Mouse (Mus musculus): ENCODE data around the gene Clasp2. TPM values are rescaled to one million over a fixed set of nuclear protein-coding genes. Genes with fewer than 3 reads are reported as not detected.

Clasp2 gene
- 163 TPM in 1 of 2 replicates, not detected in the other for polyA plus RNA-seq (2012; ENCODE audit: insufficient read depth, insufficient read length, low replicate concordance, missing spikeins)

GRCm38 (mm10) chr9:113741108-113741636 is at the start of gene Clasp2:
TSS of gene Clasp2 (plus strand) at chr9:113741473.
- TF ChIP-seq CTCF (IDR thresholded peaks at IDR 0.05; ENCODE audit: insufficient read depth, low read depth, low read length) (no peak), POLR2A (IDR thresholded peaks at IDR 0.05; ENCODE audit: insufficient read depth, low read depth, low read length) (peak; percentile 48)
- under 1% methylated on average over 63 of the region's 63 CpGs for WGBS
- H3K4me3 ChIP-seq (ENCODE audit: insufficient read depth, low read depth, low read length), result peak within 1 kb of the TSS; percentile 63
- H3K27ac ChIP-seq (ENCODE audit: insufficient read depth, low read depth, low read length), result peak within 1 kb of the TSS; percentile 43; the same call in 1 of the 2 replicates
- H3K4me1 ChIP-seq (ENCODE audit: control insufficient read depth, insufficient read depth, low read length), result peaks cover 7% of the 10 kb centered on the region; the same call in 1 of the 2 replicates

- Histone ChIP-seq H3K4me3 (ENCODE audit: insufficient read depth, low read depth, low read length) (no peak overlapping the region), H3K4me1 (ENCODE audit: control insufficient read depth, insufficient read depth, low read length) (no peaks in the 10 kb centered on the region), H3K27ac (ENCODE audit: insufficient read depth, low read depth, low read length) (no peak overlapping the region)
- WGBS, result 81% methylated on average over 5 of the region's 5 CpGs
- no peak for TF ChIP-seq CTCF (IDR thresholded peaks at IDR 0.05; ENCODE audit: insufficient read depth, low read depth, low read length)
- TF ChIP-seq POLR2A (IDR thresholded peaks at IDR 0.05; ENCODE audit: insufficient read depth, low read depth, low read length), result no peak
Observed at GRCm38 (mm10) chr9:113701441-113702160, 39.7 kb upstream of the Clasp2 start.

GRCm38 (mm10) chr9:113706108-113706507 is 35.2 kb upstream of the Clasp2 start:
- 65% methylated on average over 2 of the region's 2 CpGs for WGBS
- no peak for TF ChIP-seq CTCF (IDR thresholded peaks at IDR 0.05; ENCODE audit: insufficient read depth, low read depth, low read length)
- TF ChIP-seq POLR2A (IDR thresholded peaks at IDR 0.05; ENCODE audit: insufficient read depth, low read depth, low read length), result no peak
- Histone ChIP-seq H3K4me3 (ENCODE audit: insufficient read depth, low read depth, low read length) (no peak overlapping the region), H3K4me1 (ENCODE audit: control insufficient read depth, insufficient read depth, low read length) (no peaks in the 10 kb centered on the region), H3K27ac (ENCODE audit: insufficient read depth, low read depth, low read length) (no peak overlapping the region)

GRCm38 (mm10) chr9:113706841-113707240 is 34.4 kb upstream of the Clasp2 start:
- H3K4me1 ChIP-seq (ENCODE audit: control insufficient read depth, insufficient read depth, low read length), result no peaks in the 10 kb centered on the region
- TF ChIP-seq CTCF (IDR thresholded peaks at IDR 0.05; ENCODE audit: insufficient read depth, low read depth, low read length), result no peak
- no peak for TF ChIP-seq POLR2A (IDR thresholded peaks at IDR 0.05; ENCODE audit: insufficient read depth, low read depth, low read length)
- 28% methylated on average over 9 of the region's 9 CpGs for WGBS

GRCm38 (mm10) chr9:113707481-113708360 is 33.6 kb upstream of the Clasp2 start, which contains the start of gene Pdcd6ip:
TSS of gene Pdcd6ip (minus strand) at chr9:113708259.
- H3K27ac ChIP-seq (ENCODE audit: insufficient read depth, low read depth, low read length), result peak within 1 kb of the TSS; percentile 0; the same call in 1 of the 2 replicates
- TF ChIP-seq POLR2A (IDR thresholded peaks at IDR 0.05; ENCODE audit: insufficient read depth, low read depth, low read length), result peak; percentile 85
- TF ChIP-seq CTCF (IDR thresholded peaks at IDR 0.05; ENCODE audit: insufficient read depth, low read depth, low read length), result no peak
- WGBS, result 1% methylated on average over 77 of the region's 77 CpGs
- H3K4me1 ChIP-seq (ENCODE audit: control insufficient read depth, insufficient read depth, low read length), result no peaks in the 10 kb centered on the region
- peak within 1 kb of the TSS; percentile 62 for H3K4me3 ChIP-seq (ENCODE audit: insufficient read depth, low read depth, low read length)

More at GRCm38 (mm10) chr9:113706841-113707240, 34.4 kb upstream of the Clasp2 start:
- H3K4me3 ChIP-seq (ENCODE audit: insufficient read depth, low read depth, low read length), result peak overlapping the region; percentile 17
- H3K27ac ChIP-seq (ENCODE audit: insufficient read depth, low read depth, low read length), result no peak overlapping the region

- WGBS, result 51% methylated on average over 19 of the region's 19 CpGs
- TF ChIP-seq CTCF (IDR thresholded peaks at IDR 0.05; ENCODE audit: insufficient read depth, low read depth, low read length), result no peak
- TF ChIP-seq POLR2A (IDR thresholded peaks at IDR 0.05; ENCODE audit: insufficient read depth, low read depth, low read length), result no peak
- Histone ChIP-seq H3K27ac (ENCODE audit: insufficient read depth, low read depth, low read length) (no peak overlapping the region), H3K4me3 (ENCODE audit: insufficient read depth, low read depth, low read length) (peak overlapping the region; percentile 62), H3K4me1 (ENCODE audit: control insufficient read depth, insufficient read depth, low read length) (no peaks in the 10 kb centered on the region)
Observed at GRCm38 (mm10) chr9:113708361-113709280, 32.7 kb upstream of the Clasp2 start.

GRCm38 (mm10) chr9:113710871-113711270 is 30.4 kb upstream of the Clasp2 start:
- WGBS, result 76% methylated on average over 12 of the region's 12 CpGs
- no peak for TF ChIP-seq CTCF (IDR thresholded peaks at IDR 0.05; ENCODE audit: insufficient read depth, low read depth, low read length)
- no peak for TF ChIP-seq POLR2A (IDR thresholded peaks at IDR 0.05; ENCODE audit: insufficient read depth, low read depth, low read length)
- Histone ChIP-seq H3K27ac (ENCODE audit: insufficient read depth, low read depth, low read length) (no peak overlapping the region), H3K4me3 (ENCODE audit: insufficient read depth, low read depth, low read length) (no peak overlapping the region), H3K4me1 (ENCODE audit: control insufficient read depth, insufficient read depth, low read length) (peaks cover 5% of the 10 kb centered on the region; the same call in 1 of the 2 replicates)

GRCm38 (mm10) chr9:113719063-113719462 is 22.2 kb upstream of the Clasp2 start:
- Histone ChIP-seq H3K4me1 (ENCODE audit: control insufficient read depth, insufficient read depth, low read length) (peaks cover 5% of the 10 kb centered on the region; the same call in 1 of the 2 replicates), H3K4me3 (ENCODE audit: insufficient read depth, low read depth, low read length) (no peak overlapping the region), H3K27ac (ENCODE audit: insufficient read depth, low read depth, low read length) (no peak overlapping the region)
- 25% methylated on average over 5 of the region's 5 CpGs for WGBS
- TF ChIP-seq CTCF (IDR thresholded peaks at IDR 0.05; ENCODE audit: insufficient read depth, low read depth, low read length) (no peak), POLR2A (IDR thresholded peaks at IDR 0.05; ENCODE audit: insufficient read depth, low read depth, low read length) (no peak)

All from olfactory bulb, adult 2 months (tissue).